Mouse (Mus musculus) stomach, embryonic 15.5 days (tissue): ENCODE measurements around the gene Nosip. TPM values are rescaled to one million over a fixed set of nuclear protein-coding genes. Genes with fewer than 3 reads are reported as not detected.
"Not testable (repeated sequence)": the region's sequence is repeated elsewhere in the genome, so short reads cannot be mapped to it uniquely, and the experiment has no call there.

Experiments used
- ATAC-seq: fragments of 200-750 bp; cut with Nextera tagmentation; 2 replicates; pipeline ENCODE4 v1.8.0; 2017; ENCODE audit warnings: low read depth, moderate number of reproducible peaks, moderate TSS enrichment; ENCODE audit not compliant: insufficient read depth, low FRiP score
- H3K27ac ChIP-seq: fragments of 300-500 bp; sonication (generic); 2 replicates; pipeline ENCODE4 v1.5.1; 2015; ENCODE audit warnings: mild to moderate bottlenecking, inconsistent platforms
- H3K27me3 ChIP-seq: fragments of 300-500 bp; sonication (generic); replicated peaks from 2 replicates; pipeline ENCODE4 v1.6.1; 2015; ENCODE audit warnings: inconsistent platforms
- H3K36me3 ChIP-seq: fragments of 300-500 bp; sonication (generic); 2 replicates; pipeline ENCODE4 v1.6.1; 2015; ENCODE audit warnings: inconsistent platforms
- H3K4me1 ChIP-seq: fragments of 300-500 bp; sonication (generic); 2 replicates; pipeline ENCODE4 v1.6.1; 2015; ENCODE audit warnings: inconsistent platforms
- H3K4me2 ChIP-seq: fragments of 300-500 bp; sonication (generic); 2 replicates; pipeline ENCODE4 v1.6.1; 2015; ENCODE audit warnings: mild to moderate bottlenecking, inconsistent platforms
- H3K4me3 ChIP-seq: fragments of 300-500 bp; sonication (generic); replicated peaks from 2 replicates; pipeline ENCODE4 v1.5.1; 2015; ENCODE audit warnings: inconsistent platforms
- H3K9ac ChIP-seq: fragments of 300-500 bp; sonication (generic); 2 replicates; pipeline ENCODE4 v1.6.1; 2015; ENCODE audit warnings: inconsistent platforms
- H3K9me3 ChIP-seq: fragments of 300-500 bp; sonication (generic); 2 replicates; pipeline ENCODE4 v1.6.1; 2016; ENCODE audit warnings: inconsistent platforms
- WGBS: fragments of 180-500 bp; shearing (Covaris S2); methylation state at CpG from one replicate; pipeline ENCODE4 v1.1.7; 2015; 5-methylcytosine and 5-hydroxymethylcytosine counted together
- microRNA counts: library from miRNA; unstranded; fragments of <30 nt; microRNA quantifications from one replicate; lab custom pipeline; 2016
- microRNA-seq: library from miRNA; unstranded; fragments of <30 nt; microRNA quantifications from one replicate; pipeline ENCODE4, GENCODE M21; 2016
- polyA plus RNA-seq: library from polyadenylated mRNA; unstranded; fragments of >200 nt; fragmentation: Nextera tagmentation; extraction: Ambion mirVana; gene quantifications from 2 replicates; pipeline ENCODE4 v1.2.1, GENCODE M21; 2015

Gene Nosip
- polyA plus RNA-seq, 1 experiment from 2014 or later, result 52.8 TPM

DNA sequence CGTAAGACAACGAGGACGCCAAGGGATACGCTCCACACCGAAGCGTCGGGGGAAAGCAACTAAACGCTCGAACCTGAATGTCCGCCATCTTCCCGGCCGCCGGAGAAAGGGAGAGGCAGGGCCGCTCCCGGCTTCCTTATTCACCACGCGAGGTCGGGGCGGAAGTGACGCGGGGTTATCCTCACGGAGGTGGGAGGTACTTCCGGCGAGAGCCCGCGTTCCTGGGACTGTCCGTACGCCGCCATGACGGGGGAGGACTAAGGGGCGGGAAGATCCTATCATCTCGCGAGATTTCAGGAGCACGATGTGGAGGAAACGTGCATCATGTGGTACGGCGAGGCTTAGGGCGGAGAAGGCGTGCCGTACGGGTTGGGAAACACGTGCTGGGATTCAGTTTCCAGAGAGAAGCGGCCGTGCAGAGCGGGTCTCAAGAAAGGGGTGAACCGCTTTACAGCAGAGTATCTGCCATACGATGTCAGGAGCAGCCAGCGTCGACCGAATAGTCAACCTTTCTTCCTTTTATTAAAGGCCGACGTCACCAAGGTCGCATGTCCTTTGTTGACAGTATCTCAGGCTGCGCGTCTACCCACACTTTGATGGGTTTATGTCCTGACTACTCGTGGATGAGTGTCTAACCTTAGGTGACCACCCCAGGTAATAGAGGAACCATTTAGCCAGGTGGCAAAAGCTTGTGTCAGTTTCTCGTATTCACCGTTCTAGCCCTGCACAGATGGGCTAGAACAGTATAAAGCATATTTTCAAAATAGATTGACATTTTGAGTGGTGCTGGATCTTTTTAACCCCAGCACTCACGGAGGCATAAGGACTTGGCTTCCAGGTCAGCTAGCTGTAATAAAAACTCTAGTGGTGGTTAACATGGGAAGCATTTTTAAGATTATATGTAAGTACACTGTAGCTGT, 62.3 kb downstream of the Nosip start, which contains the start of gene Rps11:
Gene Rps11 (minus strand): TSS at position 216 of the 920 bp plus-strand sequence.
- H3K4me2 ChIP-seq, result peak within 1 kb of the TSS; percentile 81
- no peaks in the 10 kb centered on the region for H3K27me3 ChIP-seq
- H3K4me3 ChIP-seq, result peak within 1 kb of the TSS; percentile 96
- 1% methylated on average over 59 of the region's 59 CpGs for WGBS
- peak; percentile 82 for ATAC-seq
- peaks cover 51% of the 10 kb centered on the region for H3K4me1 ChIP-seq
- H3K9me3 ChIP-seq, result no peaks in the 10 kb centered on the region
- peaks cover 61% of the 10 kb centered on the region for H3K36me3 ChIP-seq
- peak within 1 kb of the TSS; percentile 98 for H3K9ac ChIP-seq
- H3K27ac ChIP-seq, result peak within 1 kb of the TSS; percentile 88

DNA sequence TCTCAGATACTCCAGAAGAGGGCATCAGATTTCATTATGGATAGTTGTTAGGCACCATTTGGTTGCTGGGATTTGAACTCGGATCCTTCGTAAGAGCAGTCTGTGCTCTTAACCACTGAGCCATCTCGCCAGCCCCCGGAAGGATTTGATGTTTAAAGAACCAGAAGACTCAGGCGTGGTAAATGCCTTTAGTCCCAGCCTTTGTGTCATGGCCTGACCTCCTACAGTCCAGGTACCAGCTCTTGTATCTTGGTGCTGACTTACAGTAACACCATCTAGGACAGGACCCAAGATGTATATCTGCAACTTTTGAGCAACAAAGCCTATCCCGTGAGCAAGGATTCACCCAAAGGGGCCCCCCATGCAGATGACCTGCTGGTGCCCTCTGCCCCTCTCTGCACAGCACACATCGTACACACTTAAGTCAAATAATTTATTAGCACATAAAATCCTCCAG, 62.9 kb downstream of the Nosip start:
- no peaks in the 10 kb centered on the region for H3K9me3 ChIP-seq
- no peak for ATAC-seq
- peaks cover 54% of the 10 kb centered on the region for H3K36me3 ChIP-seq
- peak overlapping the region; percentile 96; the same call in 1 of the 2 replicates for H3K4me3 ChIP-seq
- H3K9ac ChIP-seq, result no peak overlapping the region
- peaks cover 57% of the 10 kb centered on the region for H3K4me1 ChIP-seq
- H3K27me3 ChIP-seq, result no peaks in the 10 kb centered on the region
- WGBS, result 22% methylated on average over 7 of the region's 7 CpGs
- peak overlapping the region; percentile 50; the same call in 1 of the 2 replicates for H3K4me2 ChIP-seq
- H3K27ac ChIP-seq, result peak overlapping the region; percentile 88

DNA sequence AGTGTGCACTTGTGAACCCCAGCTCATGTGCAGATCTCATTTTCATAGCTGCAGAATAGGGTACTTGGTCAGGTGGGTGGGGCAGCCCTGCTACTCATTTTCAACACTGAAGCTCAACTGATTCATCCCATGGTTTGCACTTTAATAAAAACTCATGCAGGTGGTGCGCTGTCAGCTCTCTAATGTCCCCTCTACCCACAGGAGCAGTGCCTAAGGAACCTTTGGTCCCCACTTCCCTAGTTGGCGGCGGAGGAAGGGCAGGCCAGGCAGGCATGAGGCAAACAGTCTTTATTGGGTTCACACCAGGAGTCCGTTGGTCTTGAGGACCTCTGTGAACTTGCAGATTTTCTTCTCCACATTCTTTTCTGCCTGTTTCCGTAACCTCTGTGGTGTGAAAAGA, 63.4 kb downstream of the Nosip start:
- WGBS, result 70% methylated on average over 5 of the region's 5 CpGs
- not testable (repeated sequence) for ATAC-seq, H3K9me3 ChIP-seq, H3K4me3 ChIP-seq, H3K27me3 ChIP-seq, H3K9ac ChIP-seq
- Histone ChIP-seq H3K36me3 (peaks cover 50% of the 10 kb centered on the region), H3K27ac (peak overlapping the region; percentile 90), H3K4me1 (peaks cover 57% of the 10 kb centered on the region), H3K4me2 (peak overlapping the region; percentile 50)

DNA sequence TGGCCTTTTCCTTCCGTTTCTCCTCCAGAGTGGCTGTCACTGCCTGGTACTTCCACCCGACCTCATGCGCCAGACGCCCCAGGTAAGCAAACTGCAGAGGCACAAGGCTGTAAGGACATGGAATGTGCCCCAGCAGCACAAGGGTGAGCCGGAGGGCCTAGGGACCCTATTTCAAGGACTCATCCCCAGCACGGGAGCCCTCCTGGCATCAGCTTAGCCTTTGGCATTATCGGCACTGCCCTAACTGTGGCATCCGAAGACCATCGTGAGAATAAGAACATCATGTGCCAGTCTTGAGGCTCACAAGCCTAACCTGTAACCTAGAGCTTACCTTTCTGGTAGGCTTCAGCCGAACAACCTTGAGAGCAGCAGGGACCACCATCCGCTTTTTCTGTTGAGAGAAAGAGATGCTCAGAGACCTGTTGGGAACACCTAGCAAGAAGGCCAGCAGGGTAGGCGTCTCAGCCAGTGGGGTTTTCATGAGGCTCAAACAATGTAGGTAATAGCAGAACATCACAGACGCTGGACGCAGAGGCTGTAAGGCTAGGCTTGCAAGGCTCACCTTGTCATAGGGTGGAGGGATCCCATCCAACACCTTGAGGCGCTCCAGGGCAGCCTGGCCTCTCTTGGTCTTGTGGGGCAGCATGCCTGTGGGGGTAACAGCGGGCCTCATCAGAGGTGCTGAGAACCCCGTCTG, 64.1 kb downstream of the Nosip start:
- Histone ChIP-seq H3K4me1 (peaks cover 57% of the 10 kb centered on the region), H3K27ac (peak overlapping the region; percentile 90), H3K36me3 (peaks cover 44% of the 10 kb centered on the region), H3K9me3 (no peaks in the 10 kb centered on the region), H3K27me3 (no peaks in the 10 kb centered on the region), H3K9ac (peak overlapping the region; percentile 94), H3K4me2 (peak overlapping the region; percentile 77), H3K4me3 (peak overlapping the region; percentile 74)
- no peak for ATAC-seq
- WGBS, result 74% methylated on average over 17 of the region's 17 CpGs

GRCm38 (mm10) chr7:45126844-45127699, 64.8 kb downstream of the Nosip start:
- 37% methylated on average over 21 of the region's 21 CpGs for WGBS
- no peaks in the 10 kb centered on the region for H3K9me3 ChIP-seq
- peaks cover 49% of the 10 kb centered on the region for H3K4me1 ChIP-seq
- H3K4me2 ChIP-seq, result peak overlapping the region; percentile 77
- H3K27ac ChIP-seq, result peak overlapping the region; percentile 90
- peaks cover 37% of the 10 kb centered on the region for H3K36me3 ChIP-seq
- H3K9ac ChIP-seq, result peak overlapping the region; percentile 94
- no peak for ATAC-seq
- H3K27me3 ChIP-seq, result no peaks in the 10 kb centered on the region
- H3K4me3 ChIP-seq, result peak overlapping the region; percentile 74

MicroRNAs within 50 kb of the gene (microRNA counts, 519-probe panel; counts per million panel counts)
- 2,576 counts per million, percentile 61 among the panel's probes with 10 or more counts for microRNA mmu-miR-150 (lab: Ali Mortazavi, UCI)

Small RNAs within 50 kb of the gene (microRNA-seq; reads per million reads assigned to microRNA genes)
- 20.5 reads per million, percentile 32 among the genes with 10 or more reads in this experiment for gene Mir150
- 9.5 reads per million, percentile 24 among the genes with 10 or more reads in this experiment for gene Mir5121
- gene Mir7054, result 0.77 reads per million

Other genes with a start within 250 kb of the Nosip start
- gene Nup62, start 246.3 kb upstream of the Nosip start, polyA plus RNA-seq, result 79.3 and 79.8 TPM in 2 replicates
- gene Il4i1, start 246.0 kb upstream of the Nosip start, polyA plus RNA-seq, result 1.3 and 1.4 TPM in 2 replicates
- gene Atf5, start 245.8 kb upstream of the Nosip start, polyA plus RNA-seq, result 5.3 and 6.4 TPM in 2 replicates
- gene Akt1s1, start 213.4 kb upstream of the Nosip start, polyA plus RNA-seq, result 110 and 112 TPM in 2 replicates
- gene Tbc1d17, start 213.3 kb upstream of the Nosip start, polyA plus RNA-seq, result 64.5 and 72.0 TPM in 2 replicates
- gene Pnkp, start 205.3 kb upstream of the Nosip start, polyA plus RNA-seq, result 25.5 and 32.7 TPM in 2 replicates
- gene Ptov1, start 192.6 kb upstream of the Nosip start, polyA plus RNA-seq, result 291 and 320 TPM in 2 replicates
- 88.7 and 91.0 TPM in 2 replicates for gene Med25, start 169.7 kb upstream of the Nosip start, polyA plus RNA-seq
- gene Fuz, start 166.3 kb upstream of the Nosip start, polyA plus RNA-seq, result 22.2 and 24.2 TPM in 2 replicates
- gene Ap2a1, start 132.9 kb upstream of the Nosip start, polyA plus RNA-seq, result 61.5 and 61.6 TPM in 2 replicates
- 0.09 and 0.14 TPM in 2 replicates for gene Tsks, start 119.2 kb upstream of the Nosip start, polyA plus RNA-seq
- 19.3 and 19.4 TPM in 2 replicates for gene Cpt1c, start 87.6 kb upstream of the Nosip start, polyA plus RNA-seq
- 396 and 430 TPM in 2 replicates for gene Prmt1, start 75.9 kb upstream of the Nosip start, polyA plus RNA-seq
- gene Irf3, start 64.8 kb upstream of the Nosip start, polyA plus RNA-seq, result 89.5 and 94.4 TPM in 2 replicates
- 47.3 and 47.7 TPM in 2 replicates for gene Bcl2l12, start 63.7 kb upstream of the Nosip start, polyA plus RNA-seq
- gene Scaf1, start 46.1 kb upstream of the Nosip start, polyA plus RNA-seq, result 32.4 and 39.3 TPM in 2 replicates
- 58.0 and 59.8 TPM in 2 replicates for gene Rras, start 44.5 kb upstream of the Nosip start, polyA plus RNA-seq
- gene Prr12, start 9.5 kb upstream of the Nosip start, polyA plus RNA-seq, result 9.1 and 9.6 TPM in 2 replicates
- 20.5 and 24.7 TPM in 2 replicates for gene Prrg2, start 248 bp downstream of the Nosip start, polyA plus RNA-seq
- 320 and 325 TPM in 2 replicates for gene Rcn3, start 29.8 kb downstream of the Nosip start, polyA plus RNA-seq
- 92.1 and 94.1 TPM in 2 replicates for gene Fcgrt, start 41.4 kb downstream of the Nosip start, polyA plus RNA-seq
- gene Rps11, start 62.0 kb downstream of the Nosip start, polyA plus RNA-seq, result 1,420 and 1,462 TPM in 2 replicates
- gene Rpl13a, start 66.3 kb downstream of the Nosip start, polyA plus RNA-seq, result 1,296 and 1,308 TPM in 2 replicates
- 0.42 TPM in 1 of 2 replicates, not detected in the other for gene Gm45713, start 73.8 kb downstream of the Nosip start, polyA plus RNA-seq
- gene Flt3l, start 74.0 kb downstream of the Nosip start, polyA plus RNA-seq, result 2.2 and 2.5 TPM in 2 replicates
- gene Pih1d1, start 91.9 kb downstream of the Nosip start, polyA plus RNA-seq, result 80.3 and 90.0 TPM in 2 replicates
- gene Aldh16a1, start 92.2 kb downstream of the Nosip start, polyA plus RNA-seq, result 49.3 and 58.7 TPM in 2 replicates
- 0.13 TPM in 1 of 2 replicates, not detected in the other for gene Slc17a7, start 101.5 kb downstream of the Nosip start, polyA plus RNA-seq
- gene Gfy, start 117.1 kb downstream of the Nosip start, polyA plus RNA-seq, result not detected in 2 replicates
- not detected in 2 replicates for gene Pth2, start 118.6 kb downstream of the Nosip start, polyA plus RNA-seq
- gene Ccdc155, start 142.5 kb downstream of the Nosip start, polyA plus RNA-seq, result 0.55 and 0.64 TPM in 2 replicates
- gene Dkkl1, start 149.7 kb downstream of the Nosip start, polyA plus RNA-seq, result 1.1 and 1.4 TPM in 2 replicates
- gene Tead2, start 153.3 kb downstream of the Nosip start, polyA plus RNA-seq, result 123 and 141 TPM in 2 replicates
- gene Cd37, start 176.7 kb downstream of the Nosip start, polyA plus RNA-seq, result 4.2 and 7.1 TPM in 2 replicates
- gene Slc6a16, start 178.7 kb downstream of the Nosip start, polyA plus RNA-seq, result not detected in 2 replicates
- not detected in 2 replicates for gene Slc6a21, start 215.1 kb downstream of the Nosip start, polyA plus RNA-seq